Mouse (Mus musculus) embryo, embryonic 11 days (tissue): ENCODE results near the gene Gjd3.
"Not testable (repeated sequence)": the region's sequence is repeated elsewhere in the genome, so short reads cannot be mapped to it uniquely, and the experiment has no call there.

Source experiments
- DNase-seq: peaks from one replicate; pipeline ENCODE4 v3.0.0-alpha.2; 2015

Gene Gjd3

GRCm38 (mm10) chr11:98982773-98983133 is at the start of gene Gjd3:
Gjd3 (minus strand) TSS chr11:98983016.
- no peak for DNase-seq

- no peak for DNase-seq
Observed at GRCm38 (mm10) chr11:99026899-99027440, 44.2 kb upstream of the Gjd3 start.

GRCm38 (mm10) chr11:99025878-99026277 is 43.1 kb upstream of the Gjd3 start:
- no peak for DNase-seq

- no peak for DNase-seq
Observed at GRCm38 (mm10) chr11:99024468-99025134, 41.8 kb upstream of the Gjd3 start.

- DNase-seq: peak; percentile 95
Observed at GRCm38 (mm10) chr11:99023500-99024467, 41.0 kb upstream of the Gjd3 start, which contains the start of gene Top2a. Top2a (minus strand) TSS chr11:99024189.

GRCm38 (mm10) chr11:99023094-99023493 is 40.3 kb upstream of the Gjd3 start:
- no peak for DNase-seq

GRCm38 (mm10) chr11:99022384-99022933 is 39.6 kb upstream of the Gjd3 start:
- DNase-seq: no peak

GRCm38 (mm10) chr11:99019844-99020243 is 37.0 kb upstream of the Gjd3 start:
- no peak for DNase-seq

GRCm38 (mm10) chr11:99013856-99014255 is 31.0 kb upstream of the Gjd3 start:
- no peak for DNase-seq

GRCm38 (mm10) chr11:99010706-99011105 is 27.9 kb upstream of the Gjd3 start:
- DNase-seq: no peak

GRCm38 (mm10) chr11:99010124-99010523 is 27.3 kb upstream of the Gjd3 start:
- DNase-seq: no peak

- DNase-seq: no peak
Observed at GRCm38 (mm10) chr11:99006788-99007187, 24.0 kb upstream of the Gjd3 start.

- DNase-seq: no peak
Observed at GRCm38 (mm10) chr11:98999243-98999642, 16.4 kb upstream of the Gjd3 start.

- DNase-seq: no peak
Observed at GRCm38 (mm10) chr11:98998776-98999175, 16.0 kb upstream of the Gjd3 start.

- no peak for DNase-seq
Observed at GRCm38 (mm10) chr11:98997659-98998058, 14.8 kb upstream of the Gjd3 start.

- DNase-seq: no peak
Observed at GRCm38 (mm10) chr11:98995987-98996386, 13.2 kb upstream of the Gjd3 start.

GRCm38 (mm10) chr11:98990866-98991265 is 8.1 kb upstream of the Gjd3 start:
- no peak for DNase-seq

- not testable (repeated sequence) for DNase-seq
Observed at GRCm38 (mm10) chr11:98988260-98988659, 5.4 kb upstream of the Gjd3 start.

GRCm38 (mm10) chr11:98985542-98985941 is 2.7 kb upstream of the Gjd3 start:
- DNase-seq: no peak

GRCm38 (mm10) chr11:98983551-98983950 is 735 bp upstream of the Gjd3 start:
- DNase-seq: no peak

- DNase-seq: peak; percentile 88
Observed at GRCm38 (mm10) chr11:98981997-98982772, 631 bp downstream of the Gjd3 start.

GRCm38 (mm10) chr11:98981289-98981996 is 1.4 kb downstream of the Gjd3 start:
- no peak for DNase-seq
